Mouse (Mus musculus) telencephalon, adult 2 months (tissue): ENCODE results near the gene Rc3h1.
"Not testable (repeated sequence)": the region's sequence is repeated elsewhere in the genome, so short reads cannot be mapped to it uniquely, and the experiment has no call there.

Experiments
- DNase-seq: peaks from one replicate; pipeline ENCODE4 v3.0.0-alpha.2; 2011; ENCODE audit warnings: low read depth, low spot score

Rc3h1 gene

GRCm38 (mm10) chr1:160906057-160906557, at the start of gene Rc3h1:
Gene Rc3h1, plus strand, starts transcription at chr1:160906418.
- DNase-seq = peak; percentile 81

GRCm38 (mm10) chr1:160858132-160858531, 48.1 kb upstream of the Rc3h1 start:
- DNase-seq = no peak

GRCm38 (mm10) chr1:160859874-160860273, 46.3 kb upstream of the Rc3h1 start:
- not testable (repeated sequence) for DNase-seq

DNA sequence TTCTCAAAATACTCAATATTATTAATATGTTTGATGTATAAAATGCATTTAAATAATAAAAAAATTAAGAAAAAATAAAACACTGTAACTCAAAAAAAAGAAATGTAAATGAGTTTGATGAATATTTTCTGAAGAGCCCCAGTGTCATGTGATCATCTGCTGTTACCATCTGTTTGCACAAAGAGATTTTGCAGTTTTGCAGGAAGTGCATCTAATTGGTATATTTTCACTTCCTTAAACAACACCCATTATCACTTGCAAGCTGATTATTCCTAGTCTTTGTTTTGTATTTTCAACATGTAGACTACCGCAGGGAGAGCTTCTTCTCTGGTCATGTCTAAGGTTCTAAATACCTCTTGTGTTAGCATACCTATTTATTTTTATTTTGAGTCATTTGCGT, 45.1 kb upstream of the Rc3h1 start:
- no peak for DNase-seq

DNA sequence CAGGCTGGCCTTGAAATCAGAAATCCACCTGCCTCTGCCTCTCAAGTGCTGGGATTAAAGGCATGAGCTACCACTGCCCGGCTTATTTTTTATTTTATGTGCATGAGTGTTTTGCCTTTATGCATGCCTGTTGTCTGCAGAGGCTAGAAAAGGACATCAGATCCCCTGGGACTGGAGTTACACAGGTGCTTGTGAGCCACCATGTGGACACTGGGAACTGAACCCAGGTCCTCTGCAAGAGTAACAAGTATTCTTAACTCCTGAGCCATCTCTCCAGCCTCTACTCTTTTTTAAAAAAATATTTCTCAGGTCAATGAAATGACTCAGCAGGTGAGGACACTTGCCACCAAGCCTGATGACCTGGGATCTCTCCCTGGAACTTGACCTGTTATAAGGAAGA, 44.6 kb upstream of the Rc3h1 start:
- no peak for DNase-seq

DNA sequence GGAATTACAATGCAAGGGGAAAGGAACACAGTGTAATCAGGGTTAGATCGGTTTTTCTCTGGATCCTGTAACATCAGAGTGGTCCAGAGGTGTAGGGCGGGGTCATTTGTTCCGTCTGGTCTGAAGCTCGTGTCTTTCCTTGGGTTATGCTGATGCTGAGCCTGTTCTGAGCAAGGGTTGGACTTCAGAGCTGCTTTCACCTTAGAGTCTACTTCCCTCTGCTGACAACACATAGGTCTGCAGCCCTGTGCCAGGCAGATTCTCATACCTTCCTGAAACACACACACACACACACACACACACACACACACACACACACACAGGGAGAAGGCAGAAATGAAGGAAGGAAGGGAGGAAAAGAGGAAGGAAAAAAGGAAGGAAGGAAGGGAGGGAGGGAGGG, 43.2 kb upstream of the Rc3h1 start:
- DNase-seq = peak; percentile 16

DNA sequence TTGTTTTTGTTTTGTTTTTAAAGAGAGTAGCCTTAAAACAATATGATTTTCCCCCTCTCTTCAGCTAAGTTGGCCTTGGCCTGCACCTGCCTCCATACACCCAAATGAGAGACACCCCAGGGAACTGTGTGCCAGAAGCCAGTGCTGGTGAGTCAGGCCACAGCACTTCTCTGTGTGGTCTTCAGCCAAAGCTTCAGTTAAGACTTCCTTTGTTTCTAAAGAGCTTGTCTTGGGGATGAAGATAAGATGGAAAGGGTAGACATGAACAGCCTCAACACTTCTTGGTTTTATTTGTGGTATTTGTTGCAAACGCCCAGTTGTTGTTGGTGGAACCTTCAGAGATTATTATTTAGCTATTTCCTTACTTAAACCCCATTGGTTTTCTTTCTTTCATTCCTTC, 31.5 kb upstream of the Rc3h1 start:
- no peak for DNase-seq

- no peak for DNase-seq
These were observed 29.2 kb upstream of the Rc3h1 start for GRCm38 (mm10) chr1:160876968-160877367.

DNA sequence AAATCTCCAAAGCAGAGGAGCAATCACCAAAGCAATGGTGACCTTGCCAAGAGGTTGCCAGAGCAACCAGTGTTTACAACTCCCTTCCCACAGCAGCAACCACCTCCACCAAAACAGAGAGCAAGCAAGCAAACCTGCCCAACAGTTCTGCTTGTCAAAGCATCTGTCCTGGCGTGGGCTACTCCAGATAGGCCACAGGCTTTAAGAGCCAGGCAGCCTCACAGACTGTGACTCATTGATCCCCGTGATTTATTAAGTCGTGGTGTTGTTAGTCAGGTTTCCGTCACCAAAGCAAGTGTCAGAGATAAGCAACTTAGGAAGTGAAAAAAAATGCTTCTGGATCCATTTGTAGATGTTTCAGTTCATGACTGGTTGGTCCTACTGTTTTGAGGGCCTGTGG, 27.7 kb upstream of the Rc3h1 start:
- no peak for DNase-seq

DNA sequence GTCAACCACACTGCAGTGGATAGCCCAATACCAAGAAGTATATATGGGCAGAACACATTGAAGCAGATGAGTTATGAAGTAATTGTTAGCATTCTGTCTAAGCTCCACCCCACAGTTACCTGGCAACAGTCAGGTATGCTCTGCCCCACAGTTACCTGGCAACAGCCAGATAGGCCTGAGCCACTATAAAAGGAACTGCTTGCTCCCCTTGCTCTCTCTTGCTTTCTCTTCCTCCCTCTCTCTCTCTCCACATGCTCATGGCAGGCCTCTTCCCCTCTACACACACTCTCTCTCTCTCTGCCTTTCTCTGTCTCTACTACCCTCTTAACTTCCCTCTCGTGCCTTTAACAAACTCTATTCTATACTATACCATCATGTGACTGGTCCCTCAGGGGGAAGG, 24.8 kb upstream of the Rc3h1 start:
- DNase-seq = not testable (repeated sequence)

DNA sequence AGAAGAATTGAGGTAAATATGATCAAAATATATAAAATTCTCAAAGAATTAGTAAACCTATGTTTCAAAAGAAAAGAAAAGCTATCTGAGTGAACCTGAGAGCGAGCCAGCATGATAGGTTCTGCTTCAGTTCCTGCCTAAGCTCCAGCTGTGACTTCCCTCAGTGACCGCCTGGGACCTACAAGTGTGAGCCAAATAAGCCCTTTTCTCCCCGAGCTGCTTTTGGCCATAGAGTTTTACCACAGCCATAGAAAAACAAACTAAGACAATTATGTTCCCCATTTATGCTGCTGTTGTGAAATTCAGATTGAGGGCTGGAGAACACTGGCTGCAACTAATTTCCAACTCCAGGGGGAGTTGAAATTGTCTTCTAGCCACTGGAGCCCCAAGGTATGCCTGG, 24.2 kb upstream of the Rc3h1 start:
- DNase-seq = no peak

- no peak for DNase-seq
These were observed 21.9 kb upstream of the Rc3h1 start for GRCm38 (mm10) chr1:160884273-160884672.

DNA sequence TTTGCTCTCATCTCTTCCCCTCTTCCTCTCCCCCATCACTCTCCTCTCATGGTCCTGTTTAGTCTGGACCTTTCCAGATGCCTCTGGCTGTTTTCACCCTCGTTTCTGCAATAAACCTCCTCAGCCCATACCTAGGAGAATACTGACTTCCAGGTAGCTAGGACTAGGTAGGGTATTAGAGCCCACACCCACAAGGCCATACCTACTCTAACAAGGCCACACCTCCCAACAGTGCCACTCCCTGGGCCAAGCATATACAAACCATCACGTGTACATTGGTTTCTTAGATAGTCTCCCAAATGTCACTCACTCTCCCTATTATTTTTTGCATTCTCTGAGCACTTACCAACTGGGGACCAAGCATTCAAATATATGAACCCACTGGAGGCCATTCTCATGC, 21.2 kb upstream of the Rc3h1 start:
- no peak for DNase-seq

DNA sequence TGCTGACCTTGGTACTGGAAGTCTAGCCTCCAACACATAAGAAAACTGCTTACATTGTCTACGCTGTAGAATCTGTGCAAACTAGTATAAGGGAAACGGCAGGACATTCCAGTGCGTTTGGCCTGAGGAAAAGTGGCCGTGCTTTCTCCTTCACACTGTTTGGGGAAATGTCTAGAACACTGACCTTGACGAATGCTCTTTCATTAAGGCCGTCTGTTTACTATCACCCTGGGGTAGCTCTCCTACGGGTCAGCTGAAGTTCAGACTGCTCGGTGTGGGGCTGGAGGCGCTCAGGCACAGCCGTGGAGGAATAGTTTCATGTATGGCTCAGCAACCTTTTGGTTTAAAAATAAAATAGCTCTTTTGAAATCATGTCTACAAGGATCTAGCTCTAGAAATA, 6.5 kb upstream of the Rc3h1 start:
- DNase-seq = no peak

DNA sequence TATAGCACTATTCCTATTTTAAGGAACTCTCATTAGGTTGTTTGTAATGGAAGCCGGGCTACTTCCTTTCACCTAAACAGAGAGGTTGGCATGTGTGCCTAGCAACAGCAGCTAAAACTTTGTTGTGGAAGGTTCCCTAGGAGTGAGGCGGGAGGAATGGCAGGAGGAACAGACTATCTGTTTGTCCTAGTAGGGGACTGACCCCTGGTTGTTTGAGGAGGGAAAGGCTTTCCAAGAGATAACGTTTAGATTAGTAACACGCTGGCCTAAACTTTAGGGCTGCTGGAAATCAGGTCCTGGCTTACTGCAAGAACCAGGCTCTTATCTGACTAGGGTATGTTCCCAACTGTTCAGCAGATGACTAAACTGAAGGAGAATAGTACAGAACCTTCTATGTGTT, 2.2 kb upstream of the Rc3h1 start:
- no peak for DNase-seq

DNA sequence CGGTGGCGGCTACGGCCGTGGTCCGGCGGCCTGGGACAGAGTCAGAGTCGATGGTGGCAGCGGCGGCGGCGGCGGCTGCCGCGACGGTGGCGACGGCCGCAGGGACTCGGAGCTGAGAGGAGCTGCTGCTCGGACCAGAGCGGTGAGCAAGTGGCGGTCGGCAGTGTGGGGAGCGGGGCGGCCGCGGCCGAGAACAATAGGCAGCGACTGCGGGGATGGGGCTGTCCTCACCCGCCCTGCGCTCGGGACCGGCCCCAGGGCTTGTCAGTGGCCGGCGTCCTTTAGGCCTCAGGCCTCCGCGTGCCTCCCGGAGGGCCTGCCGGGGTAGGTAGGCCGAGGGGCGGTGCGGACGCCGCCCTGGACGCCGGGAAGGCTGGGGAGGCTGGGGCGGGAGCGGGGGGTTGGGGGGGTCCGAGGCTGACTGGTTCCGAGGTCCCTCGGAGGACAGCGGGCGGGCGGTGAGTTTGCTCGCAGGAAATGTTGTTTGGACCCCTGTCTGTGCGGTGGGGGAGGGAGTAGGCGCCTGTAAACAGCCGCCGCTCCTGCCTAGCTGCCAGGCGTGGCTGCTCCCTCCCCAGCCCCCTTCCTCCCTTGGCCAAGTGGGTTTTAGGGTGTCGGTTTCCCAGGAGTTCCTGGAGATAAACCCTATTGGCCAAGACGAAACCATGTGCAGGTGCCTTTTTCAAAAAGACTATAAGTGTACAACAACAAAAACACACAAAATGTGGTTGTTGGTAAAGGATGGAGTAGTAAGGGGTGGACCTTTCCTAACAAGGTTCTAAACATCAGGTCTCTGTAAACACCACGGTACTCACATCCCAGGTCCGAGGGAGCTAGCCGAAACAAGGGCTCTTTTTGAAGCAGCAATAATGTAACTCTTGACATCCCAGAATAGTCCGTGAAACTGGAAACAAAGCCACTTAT, 602 bp downstream of the Rc3h1 start:
- DNase-seq = no peak

DNA sequence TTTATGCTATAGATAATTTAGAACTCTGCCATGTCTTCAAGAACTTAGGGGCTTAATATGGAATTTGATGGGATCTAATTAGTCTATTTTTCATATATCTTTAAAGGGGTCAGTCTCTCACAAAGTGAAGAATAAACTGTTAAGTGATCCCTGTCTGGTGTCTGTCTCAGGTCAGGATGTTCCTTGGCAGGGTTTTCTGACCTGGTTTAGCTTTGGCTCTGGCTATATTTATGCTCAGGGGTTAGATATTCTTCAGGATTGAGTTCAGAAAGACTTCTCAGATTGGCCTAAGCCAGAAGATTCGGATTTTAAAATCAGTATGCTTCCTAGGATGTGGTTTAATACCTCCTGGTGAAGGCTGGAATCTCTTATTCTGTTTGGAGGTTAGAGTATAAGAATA, 4.0 kb downstream of the Rc3h1 start:
- DNase-seq = no peak

DNA sequence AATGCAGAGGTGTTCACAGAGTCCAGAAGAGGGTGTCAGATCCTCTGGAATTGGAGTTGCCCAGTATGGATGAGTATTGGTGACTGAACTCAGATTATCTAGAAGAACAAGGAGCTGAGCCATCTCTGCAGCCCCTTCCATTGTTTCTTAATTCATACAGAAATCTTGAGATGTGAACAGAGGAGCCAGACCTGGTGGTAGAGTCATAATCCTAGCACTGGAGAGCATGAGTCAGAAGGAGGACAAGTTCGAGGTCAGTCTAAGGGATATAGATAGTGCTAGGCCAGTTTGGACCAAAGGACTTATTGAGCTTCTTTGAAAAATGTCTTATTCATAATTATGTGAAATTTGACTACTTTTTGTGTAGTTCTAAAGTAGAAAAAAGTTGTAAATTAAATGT, 4.6 kb downstream of the Rc3h1 start:
- DNase-seq = no peak

- DNase-seq = no peak
These were observed 13.2 kb downstream of the Rc3h1 start for GRCm38 (mm10) chr1:160919383-160919782.

- DNase-seq = no peak
These were observed 15.7 kb downstream of the Rc3h1 start for GRCm38 (mm10) chr1:160921938-160922337.

GRCm38 (mm10) chr1:160931320-160931719, 25.1 kb downstream of the Rc3h1 start:
- no peak for DNase-seq

DNA sequence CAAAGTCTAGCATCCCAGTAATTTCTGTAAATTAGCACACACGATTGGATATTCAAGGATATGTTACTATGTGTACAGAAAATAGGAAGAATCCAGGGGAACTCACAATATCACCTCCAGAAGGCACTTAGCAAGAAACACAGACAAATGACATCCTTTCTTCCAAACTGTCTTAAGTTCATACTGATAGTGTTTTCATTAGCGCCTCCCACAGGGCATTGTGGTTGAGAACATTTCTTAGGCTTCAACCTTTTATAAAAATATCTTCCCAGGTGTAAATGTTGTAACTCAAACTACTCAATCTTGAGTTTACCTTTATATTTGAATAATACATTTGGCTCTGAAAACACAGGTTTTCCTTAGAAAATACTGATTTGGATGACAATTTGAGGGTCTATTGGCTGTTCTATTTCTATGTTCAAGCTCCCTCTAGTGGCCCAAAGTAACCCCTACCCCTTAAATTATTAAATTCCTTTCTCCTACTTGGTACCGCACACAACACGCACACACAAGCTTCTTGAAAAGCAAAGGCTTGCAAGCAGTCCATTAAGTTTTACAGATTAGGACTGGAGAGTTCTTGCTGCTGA, 27.8 kb downstream of the Rc3h1 start:
- DNase-seq = peak; percentile 31

DNA sequence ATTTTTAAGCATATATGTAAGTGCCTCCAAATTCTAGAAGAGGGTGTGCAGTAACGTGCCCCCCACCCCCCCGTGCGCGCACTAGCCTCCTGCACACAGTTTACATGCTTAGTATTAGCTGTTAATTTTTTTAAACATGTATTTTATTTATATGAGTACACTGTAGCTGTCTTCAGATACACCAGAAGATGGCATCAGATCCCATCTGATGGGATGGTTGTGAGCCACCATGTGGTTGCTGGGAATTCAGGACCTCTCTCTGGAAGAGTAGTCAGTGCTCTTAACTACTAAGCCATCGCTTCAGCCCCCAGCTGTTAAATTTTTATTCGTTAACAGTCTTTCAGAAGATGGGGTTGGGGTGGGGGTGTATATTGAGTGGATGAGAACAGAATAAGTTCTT, 29.3 kb downstream of the Rc3h1 start:
- DNase-seq = no peak
